Mouse (Mus musculus) cerebellum, postnatal 25 days (tissue): ENCODE measurements around the gene Defa23.
"Not testable (repeated sequence)": the region's sequence is repeated elsewhere in the genome, so short reads cannot be mapped to it uniquely, and the experiment has no call there.

ENCODE experiments used
- DNase-seq, 2 experiments: peaks; one replicate each; pipeline ENCODE4 v3.0.0; 2021; ENCODE audit warnings: mixed read lengths in 2 of 2

The Defa23 gene

GRCm38 (mm10) chr8:21054747-21055146 is at the start of gene Defa23:
Gene Defa23 (plus strand): TSS chr8:21055047.
- DNase-seq, result not testable (repeated sequence)

- DNase-seq, result no peak
These were observed 48.0 kb upstream of the Defa23 start for GRCm38 (mm10) chr8:21006801-21007200.

GRCm38 (mm10) chr8:21008578-21008977 is 46.3 kb upstream of the Defa23 start:
- not testable (repeated sequence) for DNase-seq

GRCm38 (mm10) chr8:21010548-21010947 is 44.3 kb upstream of the Defa23 start:
- not testable (repeated sequence) for DNase-seq

- DNase-seq, result not testable (repeated sequence)
These were observed 29.6 kb upstream of the Defa23 start, which contains the start of gene Defa21 for GRCm38 (mm10) chr8:21025245-21025644. Gene Defa21 (plus strand): TSS chr8:21025545.

GRCm38 (mm10) chr8:21064738-21065137 is 9.9 kb downstream of the Defa23 start, which contains the start of gene Defa35:
Gene Defa35 (plus strand): TSS chr8:21065038.
- DNase-seq, result not testable (repeated sequence)

- not testable (repeated sequence) for DNase-seq
These were observed 29.3 kb downstream of the Defa23 start, which contains the start of gene Defa25 for GRCm38 (mm10) chr8:21084142-21084541. Gene Defa25 (plus strand): TSS chr8:21084442.

- no peak for DNase-seq
These were observed 38.3 kb downstream of the Defa23 start for GRCm38 (mm10) chr8:21093106-21093505.

- DNase-seq, result not testable (repeated sequence)
These were observed 41.1 kb downstream of the Defa23 start, which contains the start of gene Gm14851 for GRCm38 (mm10) chr8:21095950-21096349. Gene Gm14851 (minus strand): TSS chr8:21096050.
